Mouse (Mus musculus) thymus, postnatal 0 days (tissue): ENCODE results near the gene Prpf3. TPM values are rescaled to one million over a fixed set of nuclear protein-coding genes. Genes with fewer than 3 reads are reported as not detected.
"Not testable (repeated sequence)": the region's sequence is repeated elsewhere in the genome, so short reads cannot be mapped to it uniquely, and the experiment has no call there.

Source experiments
- DNase-seq: peaks from one replicate; pipeline ENCODE4 v3.0.0-alpha.2; 2015; ENCODE audit warnings: low spot score
- polyA plus RNA-seq: library from polyadenylated mRNA; unstranded; fragments of >200 nt; fragmentation: Nextera tagmentation; extraction: Ambion mirVana; gene quantifications from 2 replicates; pipeline ENCODE4 v1.2.1, GENCODE M21; 2015

Gene Prpf3
- polyA plus RNA-seq, 1 experiment from 2014 or later: 49.3 TPM

GRCm38 (mm10) chr3:95820046-95821010, 35.4 kb downstream of the Prpf3 start:
- no peak for DNase-seq

GRCm38 (mm10) chr3:95819351-95819985, 36.2 kb downstream of the Prpf3 start:
- peak; percentile 100 for DNase-seq

GRCm38 (mm10) chr3:95818571-95819288, 37.0 kb downstream of the Prpf3 start, which contains the start of gene Rprd2:
Gene Rprd2 (minus strand): TSS chr3:95818863.
- peak; percentile 71 for DNase-seq

- DNase-seq: no peak
These were observed 37.6 kb downstream of the Prpf3 start for GRCm38 (mm10) chr3:95818026-95818511.

- DNase-seq: no peak
These were observed 39.0 kb downstream of the Prpf3 start for GRCm38 (mm10) chr3:95816681-95817080.

- no peak for DNase-seq
These were observed 47.3 kb downstream of the Prpf3 start for GRCm38 (mm10) chr3:95808384-95808783.

GRCm38 (mm10) chr3:95807630-95808029, 48.1 kb downstream of the Prpf3 start:
- DNase-seq: not testable (repeated sequence)

GRCm38 (mm10) chr3:95806677-95807076, 49.0 kb downstream of the Prpf3 start:
- no peak for DNase-seq

GRCm38 (mm10) chr3:95803851-95804250, 51.8 kb downstream of the Prpf3 start:
- no peak for DNase-seq

- no peak for DNase-seq
These were observed 56.9 kb downstream of the Prpf3 start for GRCm38 (mm10) chr3:95798756-95799155.

GRCm38 (mm10) chr3:95794299-95794698, 61.4 kb downstream of the Prpf3 start:
- peak; percentile 54 for DNase-seq

- DNase-seq: no peak
These were observed 62.0 kb downstream of the Prpf3 start for GRCm38 (mm10) chr3:95793662-95794061.

GRCm38 (mm10) chr3:95785501-95785900, 70.2 kb downstream of the Prpf3 start:
- no peak for DNase-seq

Other genes with a start within 250 kb of the Prpf3 start
- 58.5 and 65.4 TPM in 2 replicates for gene Ensa, start 230.9 kb downstream of the Prpf3 start, polyA plus RNA-seq
- 81.3 and 91.3 TPM in 2 replicates for gene Mcl1, start 197.1 kb downstream of the Prpf3 start, polyA plus RNA-seq
- gene Adamtsl4, start 168.0 kb downstream of the Prpf3 start, polyA plus RNA-seq: 0.91 and 2.0 TPM in 2 replicates
- 14.0 and 16.8 TPM in 2 replicates for gene Ecm1, start 116.3 kb downstream of the Prpf3 start, polyA plus RNA-seq
- gene Tars2, start 95.7 kb downstream of the Prpf3 start, polyA plus RNA-seq: 43.1 and 47.8 TPM in 2 replicates
- gene Rprd2, start 37.0 kb downstream of the Prpf3 start, polyA plus RNA-seq: 16.2 and 18.8 TPM in 2 replicates
- 372 and 418 TPM in 2 replicates for gene Mrps21, start 15.6 kb upstream of the Prpf3 start, polyA plus RNA-seq
- gene Ciart, start 26.4 kb upstream of the Prpf3 start, polyA plus RNA-seq: 2.7 and 3.2 TPM in 2 replicates
- gene BC028528, start 36.1 kb upstream of the Prpf3 start, polyA plus RNA-seq: 15.9 and 17.7 TPM in 2 replicates
- 27.8 and 32.4 TPM in 2 replicates for gene Aph1a, start 38.1 kb upstream of the Prpf3 start, polyA plus RNA-seq
- gene Car14, start 48.8 kb upstream of the Prpf3 start, polyA plus RNA-seq: 1.8 and 2.2 TPM in 2 replicates
- gene Anp32e, start 73.4 kb upstream of the Prpf3 start, polyA plus RNA-seq: 463 and 541 TPM in 2 replicates
- 36.8 and 37.0 TPM in 2 replicates for gene Plekho1, start 140.1 kb upstream of the Prpf3 start, polyA plus RNA-seq
- 58.7 and 61.6 TPM in 2 replicates for gene Vps45, start 202.6 kb upstream of the Prpf3 start, polyA plus RNA-seq
- 12.2 and 17.7 TPM in 2 replicates for gene Otud7b, start 248.6 kb upstream of the Prpf3 start, polyA plus RNA-seq